14 mouse cellular contexts compared by ENCODE assay signal in the genomic region with DNA sequence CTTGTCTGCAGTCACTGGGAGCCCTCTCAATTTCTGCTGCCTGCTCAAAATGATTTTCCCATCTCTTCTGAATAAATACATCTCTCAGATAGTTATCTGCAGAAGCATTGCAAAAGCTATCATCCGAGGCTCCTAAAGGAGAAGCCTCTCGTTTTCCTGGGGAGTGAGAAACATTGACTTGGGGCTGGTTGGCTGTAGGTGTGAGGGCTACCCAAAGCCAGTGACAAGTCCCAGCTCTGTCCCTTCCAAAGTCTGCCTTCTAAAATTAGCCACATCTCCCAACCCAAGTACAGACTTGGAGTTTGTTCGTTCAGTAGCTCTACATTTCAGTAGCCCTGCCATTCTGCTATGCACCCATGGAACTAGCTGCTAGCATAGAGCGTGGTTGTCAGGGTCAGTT. TPM values are rescaled to one million over a fixed set of nuclear protein-coding genes. Genes with fewer than 3 reads are reported as not detected.
DNase-seq lines count a peak whose midpoint lies in the region; ATAC-seq and TF ChIP-seq lines count a peak whose summit lies in the region.
"Had no signal": no experiment of that assay in that cellular context is flagged by ENCODE, and none has a peak within 500 bp of the region (broad histone marks: within the 10 kb centered on the region; RNA-seq: fewer than 3 reads in every experiment).

No protein-coding gene starts in this region.

- 88% methylated on average over 4 of the region's 4 CpGs for WGBS in hindbrain, embryonic 12.5 days
- WGBS in hindbrain, embryonic 14.5 days, result 86% methylated on average over 4 of the region's 4 CpGs
- 91% methylated on average over 4 of the region's 4 CpGs for WGBS in midbrain, embryonic 13.5 days
- WGBS in midbrain, postnatal 0 days, result 88% methylated on average over 4 of the region's 4 CpGs

- no peak for TF ChIP-seq CTCF in gastrocnemius, adult 2 months (IDR thresholded peaks at IDR 0.05)
- no peak for TF ChIP-seq CTCF in midbrain, postnatal 0 days (IDR thresholded peaks at IDR 0.05)

- H3K27me3 ChIP-seq in hindbrain, embryonic 12.5 days, result no peaks in the 10 kb centered on the region
- H3K27me3 ChIP-seq in hindbrain, embryonic 14.5 days (ENCODE audit: control insufficient read depth, insufficient read depth, low read length), result no peaks in the 10 kb centered on the region
- no peaks in the 10 kb centered on the region for H3K27me3 ChIP-seq in midbrain, embryonic 13.5 days
- no peaks in the 10 kb centered on the region for H3K27me3 ChIP-seq in midbrain, postnatal 0 days (ENCODE audit: insufficient read depth, low read length)
- H3K27me3 ChIP-seq: embryonic facial prominence, embryonic 12.5 days; limb, embryonic 15.5 days; megakaryocyte, embryonic 14.5 days; Patski had no signal

- peak overlapping the region; percentile 84 for H3K27ac ChIP-seq in gastrocnemius, adult 2 months
- 0 out of 2 replicates have a peak overlapping the region, but pooled peaks have one; percentile 24 for H3K27ac ChIP-seq in hindbrain, embryonic 12.5 days
- no peak overlapping the region for H3K27ac ChIP-seq in hindbrain, embryonic 14.5 days
- H3K27ac ChIP-seq in midbrain, embryonic 13.5 days, result 0 out of 2 replicates have a peak overlapping the region, but pooled peaks have one; percentile 47
- no peak overlapping the region for H3K27ac ChIP-seq in midbrain, postnatal 0 days (ENCODE audit: low read depth, low read length)

- no peaks in the 10 kb centered on the region for H3K9me3 ChIP-seq in hindbrain, embryonic 12.5 days (replicated peaks)
- no peaks in the 10 kb centered on the region for H3K9me3 ChIP-seq in hindbrain, embryonic 14.5 days (ENCODE audit: control insufficient read depth, low read length)
- H3K9me3 ChIP-seq in midbrain, embryonic 13.5 days, result no peaks in the 10 kb centered on the region
- H3K9me3 ChIP-seq in midbrain, postnatal 0 days (ENCODE audit: low read length), result no peaks in the 10 kb centered on the region
- H3K9me3 ChIP-seq: embryonic facial prominence, embryonic 12.5 days; limb, embryonic 15.5 days had no signal

- intact Hi-C loops in gastrocnemius, adult 2 months (cut with DNase I), result loop anchor here (5.0 kb wide), 1 partner anchor 35 kb away; no protein-coding TSS in a partner anchor

- no peak overlapping the region for H3K9ac ChIP-seq in hindbrain, embryonic 12.5 days
- no peak overlapping the region for H3K9ac ChIP-seq in hindbrain, embryonic 14.5 days
- H3K9ac ChIP-seq in midbrain, embryonic 13.5 days (replicated peaks), result no peak overlapping the region
- H3K9ac ChIP-seq in midbrain, postnatal 0 days (replicated peaks; ENCODE audit: low read length, poor library complexity, severe bottlenecking), result no peak overlapping the region
- H3K9ac ChIP-seq: embryonic facial prominence, embryonic 12.5 days; limb, embryonic 15.5 days; liver, postnatal 0 days had no signal

- H3K4me2 ChIP-seq in hindbrain, embryonic 12.5 days (replicated peaks), result no peak overlapping the region
- H3K4me2 ChIP-seq in hindbrain, embryonic 14.5 days (replicated peaks), result no peak overlapping the region
- no peak overlapping the region for H3K4me2 ChIP-seq in midbrain, embryonic 13.5 days (replicated peaks)
- no peak overlapping the region for H3K4me2 ChIP-seq in midbrain, postnatal 0 days (ENCODE audit: low read depth, low read length, poor library complexity, severe bottlenecking)
- H3K4me2 ChIP-seq: embryonic facial prominence, embryonic 12.5 days; limb, embryonic 15.5 days had no signal

- no peak for DNase-seq in gastrocnemius, adult 2 months
- DNase-seq in gastrocnemius, postnatal 10 days, result no peak
- no peak for DNase-seq in hindbrain, embryonic 14.5 days (ENCODE audit: low spot score)
- no peak for DNase-seq in midbrain, postnatal 0 days (ENCODE audit: low spot score)
- peak; percentile 50 for DNase-seq in skeletal muscle tissue, adult 2 months (ENCODE audit: low read depth, low spot score)
- DNase-seq: liver, postnatal 0 days; thymus, postnatal 36 days had no signal

- peaks cover 10% of the 10 kb centered on the region for H3K36me3 ChIP-seq in hindbrain, embryonic 12.5 days
- H3K36me3 ChIP-seq in hindbrain, embryonic 14.5 days (replicated peaks; ENCODE audit: control insufficient read depth, insufficient read depth), result no peaks in the 10 kb centered on the region; the same call in 1 of the 2 replicates
- peaks cover 29% of the 10 kb centered on the region for H3K36me3 ChIP-seq in midbrain, embryonic 13.5 days
- no peaks in the 10 kb centered on the region for H3K36me3 ChIP-seq in midbrain, postnatal 0 days (ENCODE audit: insufficient read depth, low read length)
- H3K36me3 ChIP-seq: limb, embryonic 15.5 days had no signal

- ATAC-seq in hindbrain, embryonic 12.5 days (ENCODE audit: low FRiP score), result no peak
- ATAC-seq in hindbrain, embryonic 14.5 days (ENCODE audit: low FRiP score), result no peak
- ATAC-seq in midbrain, embryonic 13.5 days, result no peak
- no peak for ATAC-seq in midbrain, postnatal 0 days (ENCODE audit: low FRiP score)
- ATAC-seq: activated CD4-positive, CD25-positive, alpha-beta regulatory T cell, adult 4 months; liver, postnatal 0 days; Patski had no signal

- H3K4me3 ChIP-seq in gastrocnemius, adult 2 months, result peak overlapping the region; percentile 54; the same call in 1 of the 2 replicates
- no peak overlapping the region for H3K4me3 ChIP-seq in hindbrain, embryonic 12.5 days
- H3K4me3 ChIP-seq in hindbrain, embryonic 14.5 days (replicated peaks; ENCODE audit: low read length), result no peak overlapping the region
- H3K4me3 ChIP-seq in midbrain, embryonic 13.5 days (replicated peaks), result no peak overlapping the region
- no peak overlapping the region for H3K4me3 ChIP-seq in midbrain, postnatal 0 days (ENCODE audit: low read depth, low read length)
- H3K4me3 ChIP-seq: embryonic facial prominence, embryonic 12.5 days; limb, embryonic 15.5 days; megakaryocyte, embryonic 14.5 days had no signal

- H3K4me1 ChIP-seq in hindbrain, embryonic 12.5 days, result peaks cover 35% of the 10 kb centered on the region
- H3K4me1 ChIP-seq in hindbrain, embryonic 14.5 days (replicated peaks; ENCODE audit: control insufficient read depth, insufficient read depth, low read length), result peaks cover 55% of the 10 kb centered on the region
- H3K4me1 ChIP-seq in midbrain, embryonic 13.5 days (replicated peaks), result peaks cover 66% of the 10 kb centered on the region
- peaks cover 10% of the 10 kb centered on the region for H3K4me1 ChIP-seq in midbrain, postnatal 0 days (ENCODE audit: insufficient read depth, low read length)

RNA-seq across cellular contexts. Expression of gene Zfp462, which starts 22.3 kb away (rescaled TPM):
- 10 to 100 TPM; 20.9 to 27.4 TPM for total RNA-seq in gastrocnemius, adult 2 months (2021)
- total RNA-seq in gastrocnemius, postnatal 10 days (2021), result 10 to 100 TPM; 24.0 to 39.0 TPM
- polyA plus RNA-seq in hindbrain, embryonic 12.5 days (2016; fragmentation: Nextera tagmentation; extraction: Ambion mirVana), result 16.3 and 18.3 TPM in 2 replicates
- polyA plus RNA-seq in hindbrain, embryonic 14.5 days (2014; fragmentation: Nextera tagmentation; extraction: Ambion mirVana), result 12.9 and 13.8 TPM in 2 replicates
- 22.6 and 23.1 TPM in 2 replicates for polyA plus RNA-seq in midbrain, embryonic 13.5 days (2015; fragmentation: Nextera tagmentation; extraction: Ambion mirVana)
- total RNA-seq in midbrain, postnatal 0 days (2014; rRNA removed), result 51.5 and 55.2 TPM in 2 replicates
- 6.2 and 9.1 TPM in 2 replicates for polyA plus RNA-seq in midbrain, postnatal 0 days (2015; fragmentation: Nextera tagmentation; extraction: Ambion mirVana)

Comparison
In these comparisons a context has a peak if more than half of its experiments do, and no peak if none do; other contexts are left out.
1. H3K27ac ChIP-seq: peak in gastrocnemius, adult 2 months (single experiment), hindbrain, embryonic 12.5 days (single experiment) and midbrain, embryonic 13.5 days (single experiment); none in hindbrain, embryonic 14.5 days (single experiment) and midbrain, postnatal 0 days (single experiment).